In the genomic region with DNA sequence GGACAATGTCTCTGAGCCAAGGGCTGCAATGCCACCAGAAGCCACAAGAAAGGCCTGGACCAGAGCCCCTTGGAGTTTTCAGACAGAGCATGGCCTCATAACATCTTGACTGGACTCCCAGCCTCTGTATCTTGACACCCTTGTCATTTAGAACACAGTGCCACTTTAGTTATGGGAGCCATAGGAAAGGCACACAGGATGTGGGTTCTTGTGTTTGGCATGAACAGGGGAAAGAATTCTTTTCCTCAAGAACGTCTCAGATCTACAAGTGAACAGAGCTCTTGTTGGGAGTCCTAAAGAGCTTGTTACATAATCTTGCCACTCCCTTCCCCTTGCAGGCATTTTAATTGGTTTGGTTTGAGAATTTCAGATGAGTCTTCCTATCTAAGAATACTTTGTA, we compare ENCODE assay signal across 20 mouse cellular contexts. TPM values are rescaled to one million over a fixed set of nuclear protein-coding genes. Genes with fewer than 3 reads are reported as not detected.
A peak's percentile ranks its signal among the peaks of the same experiment; 100 is the strongest.
DNase-seq lines count a peak whose midpoint lies in the region; ATAC-seq and TF ChIP-seq lines count a peak whose summit lies in the region.
"Had no signal": no experiment of that assay in that cellular context is flagged by ENCODE, and none has a peak within 500 bp of the region (broad histone marks: within the 10 kb centered on the region; RNA-seq: fewer than 3 reads in every experiment).

No protein-coding gene starts in this region.

- H3K27ac ChIP-seq in hindbrain, postnatal 0 days: no peak overlapping the region
- H3K27ac ChIP-seq: embryonic facial prominence, embryonic 10.5 days; heart, adult 2 months; heart, embryonic 15.5 days; hindbrain, embryonic 10.5 days; hindbrain, embryonic 14.5 days had no signal

- H3K36me3 ChIP-seq in hindbrain, postnatal 0 days (ENCODE audit: insufficient read depth, low read length): no peaks in the 10 kb centered on the region
- H3K36me3 ChIP-seq: embryonic facial prominence, embryonic 10.5 days; heart, embryonic 15.5 days; hindbrain, embryonic 10.5 days had no signal

- H3K4me1 ChIP-seq in hindbrain, postnatal 0 days (ENCODE audit: insufficient read depth, low read length): no peaks in the 10 kb centered on the region

- 0 out of 2 replicates have a peak, but pooled peaks have one; percentile 36 for ATAC-seq in granulocyte monocyte progenitor cell, adult 5-6 weeks (replicated peaks; ENCODE audit: poor library complexity, severe bottlenecking)
- no peak for ATAC-seq in hindbrain, postnatal 0 days
- ATAC-seq: forebrain, embryonic 14.5 days had no signal

- H3K27me3 ChIP-seq in hindbrain, postnatal 0 days (ENCODE audit: insufficient read depth, low read length): peaks cover 7% of the 10 kb centered on the region

- no peak overlapping the region for H3K4me2 ChIP-seq in hindbrain, postnatal 0 days (ENCODE audit: low read depth, low read length)
- H3K4me2 ChIP-seq: heart, embryonic 11.5 days; heart, embryonic 15.5 days; hindbrain, embryonic 14.5 days had no signal

- no peak overlapping the region for H3K9ac ChIP-seq in hindbrain, postnatal 0 days (replicated peaks; ENCODE audit: low read length)
- H3K9ac ChIP-seq: heart, embryonic 15.5 days; hindbrain, embryonic 14.5 days had no signal

- H3K4me3 ChIP-seq in hindbrain, postnatal 0 days (ENCODE audit: low read length): no peak overlapping the region
- H3K4me3 ChIP-seq: embryonic facial prominence, embryonic 10.5 days; heart, adult 2 months; heart, embryonic 15.5 days; hindbrain, embryonic 10.5 days had no signal

- no peaks in the 10 kb centered on the region for H3K9me3 ChIP-seq in hindbrain, postnatal 0 days (ENCODE audit: low read length)
- H3K9me3 ChIP-seq: embryonic facial prominence, embryonic 10.5 days; heart, embryonic 15.5 days; hindbrain, embryonic 10.5 days had no signal

- TF ChIP-seq CTCF in hindbrain, postnatal 0 days (IDR thresholded peaks at IDR 0.05; ENCODE audit: low read depth): no peak

- peak; percentile 24 for DNase-seq in lung, postnatal 25 days (ENCODE audit: low spot score)
- DNase-seq in lung, postnatal 10 days: no peak
- DNase-seq in Muller cell, postnatal 12 days (ENCODE audit: inconsistent ontology term): peak; percentile 37
- DNase-seq in neural tube, embryonic 10.5 days (ENCODE audit: extremely low spot score, low spot score): no peak
- DNase-seq in hindbrain, postnatal 0 days (ENCODE audit: low spot score): no peak
- DNase-seq: adrenal gland, postnatal 10 days; cerebellum, adult 11 months; cerebellum, adult 9-10 months; cerebellum, postnatal 36 days; heart, adult 2 months; heart, postnatal 14 days had no signal

- 77% methylated on average over 1 of the region's 1 CpGs for WGBS in hindbrain, postnatal 0 days

RNA-seq across cellular contexts. Expression of a gene that starts 5.3 kb away (rescaled TPM):
- total RNA-seq in granulocyte monocyte progenitor cell, adult 5-6 weeks (2014; fragmentation: Nextera tagmentation): 0.52 TPM in 1 of 2 replicates, not detected in the other
- total RNA-seq in granulocyte monocyte progenitor cell, adult 5-6 weeks (2017): not detected in 2 replicates
- not detected in 2 replicates for total RNA-seq in hindbrain, postnatal 0 days (2014; rRNA removed)
- polyA plus RNA-seq in hindbrain, postnatal 0 days (2015; fragmentation: Nextera tagmentation; extraction: Ambion mirVana): 0.08 TPM in 2 replicates
- total RNA-seq: gastrocnemius, adult 8-10 months; gastrocnemius, postnatal 4 days; heart, adult 2 months; heart, postnatal 14 days had no signal
- polyA plus RNA-seq: forebrain, embryonic 14.5 days; heart, adult 2 months; heart, embryonic 11.5 days; hindbrain, embryonic 14.5 days had no signal

Comparison
In these comparisons a context has a peak if more than half of its experiments do, and no peak if none do; other contexts are left out.
1. DNase-seq: peak in lung, postnatal 25 days (single experiment) and Muller cell, postnatal 12 days (single experiment); none in lung, postnatal 10 days (single experiment), neural tube, embryonic 10.5 days (single experiment) and hindbrain, postnatal 0 days (single experiment).